Mouse (Mus musculus): ENCODE results near the gene Atp6v0b.

Atp6v0b gene

DNA sequence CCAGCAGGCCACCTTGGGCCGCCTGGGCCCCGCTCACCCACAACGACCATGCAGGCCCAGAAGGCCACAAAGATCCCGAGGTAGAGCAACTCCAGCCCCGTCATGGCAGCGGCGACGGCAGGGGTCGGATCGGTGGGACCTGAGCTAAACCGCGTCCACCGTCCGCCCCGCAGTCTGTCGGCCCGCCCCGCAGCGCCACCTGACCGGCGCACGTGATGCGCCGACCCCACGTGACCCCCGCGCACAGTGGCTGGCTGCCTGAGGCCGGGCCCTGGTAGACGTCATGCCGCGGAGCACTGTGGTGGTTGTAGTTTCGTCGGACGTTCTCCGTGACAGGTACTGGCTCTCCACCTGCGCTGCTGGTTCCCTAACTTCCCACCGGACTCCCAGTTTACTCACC lies at the start of gene Atp6v0b:
Atp6v0b (minus strand) TSS at position 201 of the 400 bp plus-strand sequence.
- DNase-seq (ENCODE audit: low read depth), result peak; percentile 90

DNA sequence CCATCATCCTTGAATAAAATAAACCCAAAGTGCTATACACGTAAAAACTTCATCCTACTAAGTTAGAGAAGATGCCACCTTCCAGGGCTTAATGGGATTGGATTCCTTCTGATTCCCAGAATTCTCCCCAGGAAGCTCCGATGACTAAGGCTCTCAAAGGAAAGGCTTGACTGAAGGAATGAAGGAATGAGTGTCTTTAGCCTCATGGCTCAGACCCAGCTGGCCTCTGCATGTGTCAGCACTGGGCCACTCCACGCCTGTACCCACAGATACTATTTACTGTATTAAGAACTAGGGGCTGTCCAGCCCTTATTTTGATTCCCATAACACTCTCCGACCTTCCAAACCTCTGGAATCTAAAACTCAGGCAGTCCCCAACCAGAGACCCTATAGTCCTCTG lies 46.9 kb upstream of the Atp6v0b start:
- DNase-seq (ENCODE audit: low read depth), result no peak

DNA sequence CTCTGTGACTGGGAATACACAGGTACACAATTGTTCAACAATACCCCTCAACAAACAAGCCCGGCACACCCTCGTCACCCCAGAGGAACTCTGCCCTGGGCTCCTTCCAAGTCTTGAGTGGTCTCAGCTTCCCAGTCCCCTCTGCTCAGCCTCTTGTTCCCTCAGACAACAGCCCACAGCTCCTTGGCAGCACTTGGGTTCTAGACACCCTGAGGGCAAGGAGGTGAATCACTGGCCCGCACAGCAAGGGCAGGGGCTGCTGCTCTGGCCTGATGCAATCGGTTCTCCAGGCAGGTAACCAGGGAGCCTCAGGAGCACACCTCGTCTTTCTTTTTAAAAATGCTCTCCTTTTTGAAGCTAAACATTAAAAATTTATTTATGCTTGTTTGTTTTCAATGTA lies 46.1 kb upstream of the Atp6v0b start:
- no peak for DNase-seq (ENCODE audit: low read depth)

DNA sequence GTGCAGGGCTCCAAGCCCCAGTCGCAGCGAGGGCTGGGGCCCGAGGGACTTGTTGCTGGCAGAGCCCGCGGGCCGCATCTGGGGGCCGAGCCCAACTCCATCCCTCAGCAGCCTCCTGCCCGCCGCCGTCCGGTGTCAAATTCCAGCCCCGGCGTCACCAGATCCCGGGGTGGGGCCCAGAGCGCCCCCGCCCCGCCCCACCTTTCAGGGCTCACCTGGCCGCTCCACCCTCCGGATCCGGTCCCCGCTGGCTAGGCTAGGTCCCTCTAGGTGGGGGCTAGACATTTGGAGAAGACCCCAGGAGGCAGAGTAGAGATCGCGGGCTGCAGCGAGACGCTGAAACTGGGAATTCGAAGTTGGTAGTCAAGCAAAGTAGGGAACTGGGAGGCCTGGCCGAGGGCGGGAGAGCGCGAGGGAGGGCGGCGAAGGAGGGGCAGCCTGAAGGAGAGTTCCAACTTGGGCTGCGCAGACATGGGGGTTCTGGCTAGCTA lies 42.3 kb upstream of the Atp6v0b start, which contains the start of gene Artn:
Artn (minus strand) TSS at position 373 of the 491 bp plus-strand sequence.
- DNase-seq (ENCODE audit: low read depth), result no peak

DNA sequence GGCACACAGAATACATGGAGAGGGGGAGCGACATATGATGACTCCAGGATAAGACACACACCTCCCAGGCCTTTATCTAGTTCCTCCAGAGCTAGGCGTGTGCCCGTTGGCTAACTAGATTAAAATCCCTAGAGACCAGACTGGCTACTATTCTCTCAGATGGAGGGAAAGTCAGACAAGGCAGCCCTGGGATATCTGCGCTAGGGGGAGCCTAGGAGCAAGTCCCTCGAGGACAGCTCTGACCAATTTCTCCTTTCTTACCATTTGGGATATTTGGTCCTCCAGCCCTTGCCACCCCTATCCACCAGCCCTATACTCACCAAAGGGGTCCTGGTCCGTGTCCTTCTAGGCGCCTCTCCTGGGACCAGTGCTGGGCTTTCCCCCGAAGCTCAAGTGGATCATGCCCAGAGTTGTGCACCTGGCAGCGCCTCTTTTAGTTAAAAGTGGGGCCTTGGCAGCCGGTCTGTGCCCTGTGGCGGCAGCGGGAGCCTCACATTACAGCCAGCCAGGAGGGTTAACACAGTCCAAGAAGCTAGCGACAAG lies 41.6 kb upstream of the Atp6v0b start:
- DNase-seq (ENCODE audit: low read depth), result no peak

DNA sequence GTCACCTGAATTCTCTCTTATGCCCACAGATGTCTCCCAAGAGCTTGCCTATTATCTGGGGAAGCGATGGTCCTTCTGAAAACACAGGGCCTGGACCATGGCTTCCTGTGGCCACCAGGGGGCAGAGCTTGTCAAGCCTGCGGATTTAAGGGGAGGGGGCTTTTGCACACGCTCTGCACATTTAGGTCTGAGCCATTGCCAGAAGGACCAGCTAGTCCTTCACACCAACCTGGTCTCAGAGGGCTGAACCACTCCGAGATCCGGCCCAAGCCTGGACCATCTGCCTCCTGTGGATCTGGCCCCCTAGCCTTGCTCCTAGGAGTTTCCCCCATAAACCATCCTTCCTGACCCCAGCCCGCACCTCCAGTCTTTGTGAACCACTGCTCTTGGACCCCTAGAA lies 41.1 kb upstream of the Atp6v0b start:
- peak; percentile 40 for DNase-seq (ENCODE audit: low read depth)

DNA sequence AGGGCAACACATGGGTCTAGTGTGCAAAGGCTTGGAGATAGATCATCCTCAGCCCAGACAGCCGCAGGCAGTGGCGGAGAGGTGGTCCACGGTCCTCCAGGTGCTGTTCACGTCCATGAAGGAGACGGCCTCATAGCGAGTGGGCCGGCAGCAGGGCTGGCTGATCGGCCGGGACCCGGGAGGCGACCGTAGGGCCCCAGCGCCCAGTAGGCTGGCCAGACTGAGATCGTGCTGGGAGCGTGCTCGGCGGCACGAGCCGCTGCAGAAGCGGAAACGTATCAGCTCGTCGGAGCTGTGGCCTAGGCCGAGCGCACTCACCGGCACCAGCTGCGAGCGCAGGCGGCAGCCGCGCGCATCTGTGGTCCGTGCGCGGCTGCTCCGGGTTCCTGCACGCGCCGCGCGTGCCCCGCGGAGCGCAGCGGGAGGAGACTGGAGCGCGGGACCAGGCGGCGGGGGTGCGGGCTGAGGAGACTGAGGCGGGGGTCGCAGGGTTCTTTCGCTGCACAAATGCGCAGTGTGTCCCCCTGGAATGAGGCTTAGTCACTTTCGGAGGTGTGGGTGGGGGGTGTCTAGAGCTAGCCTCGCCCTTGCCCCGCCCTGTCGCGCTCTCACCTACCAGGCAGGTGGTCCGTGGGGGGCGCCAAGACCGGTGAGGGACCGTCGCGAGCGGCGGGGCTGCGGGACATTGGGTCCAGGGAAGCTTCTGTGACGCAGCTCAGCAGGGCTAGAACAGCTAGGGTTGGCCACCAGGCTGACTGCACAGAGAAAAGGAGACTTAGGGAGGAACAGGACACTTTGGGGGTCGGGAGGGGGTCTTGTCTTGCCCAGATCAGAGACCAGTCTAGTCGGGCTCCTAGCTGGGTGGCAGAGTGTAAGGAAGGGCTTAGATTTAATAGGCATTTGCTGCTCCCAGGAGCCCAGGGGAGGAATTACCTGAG lies 39.7 kb upstream of the Atp6v0b start:
- no peak for DNase-seq (ENCODE audit: low read depth)

DNA sequence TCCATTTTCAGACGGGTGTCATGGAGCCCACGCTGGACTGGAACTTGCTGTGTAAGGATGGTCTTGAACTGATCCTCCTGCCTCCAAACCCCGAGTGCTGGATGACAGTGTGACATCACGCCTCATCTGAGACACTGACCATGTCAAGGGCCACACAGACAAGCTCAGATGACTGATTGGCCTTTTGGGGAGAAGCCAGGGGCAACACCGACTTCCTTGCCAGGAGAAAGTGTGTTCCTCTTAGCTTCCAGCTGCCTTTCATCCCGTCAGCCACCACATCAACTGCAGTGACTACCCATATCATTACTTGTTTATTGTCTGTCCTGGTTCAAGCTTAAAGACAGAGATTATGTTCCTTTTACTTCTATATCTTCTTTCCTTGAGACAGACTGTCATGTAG lies 37.8 kb upstream of the Atp6v0b start:
- DNase-seq (ENCODE audit: low read depth), result no peak

DNA sequence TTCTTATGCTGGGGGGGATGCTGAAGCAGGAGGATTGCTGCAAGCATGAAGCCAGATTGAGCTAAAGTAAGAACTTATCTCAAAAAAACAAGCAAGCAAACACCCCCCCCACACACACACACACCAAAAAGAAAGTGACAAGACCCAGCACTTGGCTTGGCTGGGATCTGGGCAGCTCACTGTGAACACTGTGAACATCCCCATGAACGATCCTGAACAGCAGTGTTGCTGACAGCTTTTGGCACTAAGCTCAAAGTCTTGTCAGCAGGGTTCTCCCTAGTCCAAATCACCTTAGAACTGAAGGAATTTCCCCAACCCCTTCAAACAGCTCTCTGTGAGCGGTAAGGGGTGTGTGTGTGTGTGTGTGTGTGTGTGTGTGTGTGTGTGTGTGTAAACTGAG lies 36.3 kb upstream of the Atp6v0b start:
- DNase-seq (ENCODE audit: low read depth), result no peak

DNA sequence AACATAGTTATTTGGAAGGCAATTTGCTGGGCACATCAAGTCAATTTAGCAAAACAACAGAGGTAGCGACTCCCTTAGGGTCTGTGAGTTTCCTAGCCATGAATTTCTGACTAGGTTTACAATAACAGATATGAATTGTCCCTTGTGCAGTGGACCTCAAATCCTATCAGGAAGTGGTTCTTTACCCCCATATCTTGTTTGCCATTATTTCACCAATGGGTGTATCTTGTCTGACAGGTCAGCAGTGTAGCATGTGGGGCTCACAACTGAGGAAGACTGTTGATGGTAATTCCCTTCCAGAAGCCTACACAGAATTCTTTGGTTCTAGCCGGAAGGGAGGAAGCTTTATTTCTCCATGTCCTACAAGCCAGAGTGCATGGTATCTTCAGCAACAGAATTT lies 34.2 kb upstream of the Atp6v0b start:
- DNase-seq (ENCODE audit: low read depth), result no peak

DNA sequence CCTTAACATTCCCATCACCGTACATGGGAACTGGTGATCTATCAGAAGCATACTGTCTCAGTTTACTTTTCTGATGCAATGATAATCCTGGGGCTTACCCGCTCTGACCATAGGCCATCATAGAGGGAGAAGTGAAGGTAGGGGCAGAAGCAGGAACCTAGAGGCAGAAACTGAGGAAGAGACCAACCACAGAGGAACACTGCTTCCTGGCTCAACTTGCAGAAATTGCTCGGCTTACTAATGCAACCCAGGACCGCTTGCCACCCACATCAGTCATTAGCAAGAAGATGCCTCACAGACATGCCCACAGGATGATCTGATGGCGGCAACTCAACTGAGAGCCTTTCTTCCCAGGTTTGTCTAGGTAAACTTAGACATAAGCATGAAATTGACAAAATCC lies 31.6 kb upstream of the Atp6v0b start:
- no peak for DNase-seq (ENCODE audit: low read depth)

DNA sequence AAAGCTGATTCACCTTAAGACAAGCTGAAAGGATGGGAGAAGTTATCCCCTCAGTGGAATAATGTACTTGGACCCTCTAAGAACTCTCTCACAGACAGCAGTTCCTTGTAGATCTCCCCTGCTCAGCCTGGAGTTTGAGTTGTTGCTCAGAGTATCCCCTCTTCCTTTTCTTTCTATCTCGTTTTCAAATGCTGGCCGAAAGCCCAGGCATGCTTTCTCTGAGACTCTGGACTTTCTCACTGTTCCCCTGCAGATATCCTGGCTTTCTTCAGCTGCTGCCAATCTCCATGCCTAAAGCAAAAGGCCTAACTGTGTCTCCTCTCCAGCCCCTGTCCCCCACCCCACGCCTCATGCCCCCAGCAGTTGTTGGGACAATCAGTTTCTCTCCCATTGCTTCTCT lies 31.1 kb upstream of the Atp6v0b start:
- DNase-seq (ENCODE audit: low read depth), result no peak

DNA sequence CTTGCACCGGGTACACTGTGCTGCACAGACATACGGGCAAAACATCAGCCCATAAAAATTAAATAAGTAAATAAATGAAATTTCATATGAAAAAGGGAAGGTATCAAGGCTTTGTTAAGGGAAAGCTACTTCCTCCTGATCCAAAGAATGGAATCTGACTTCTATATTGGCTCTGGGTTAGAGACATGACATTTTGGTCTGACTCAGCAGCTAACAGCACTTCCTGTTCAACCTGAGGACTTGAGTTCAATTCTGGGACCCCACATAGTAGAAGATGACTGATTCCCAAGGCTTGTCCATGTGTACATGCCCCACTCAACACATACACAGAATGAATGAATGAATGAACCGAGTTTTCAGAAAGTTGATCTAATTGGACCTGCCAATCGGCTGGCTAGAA lies 30.7 kb upstream of the Atp6v0b start:
- DNase-seq (ENCODE audit: low read depth), result no peak

DNA sequence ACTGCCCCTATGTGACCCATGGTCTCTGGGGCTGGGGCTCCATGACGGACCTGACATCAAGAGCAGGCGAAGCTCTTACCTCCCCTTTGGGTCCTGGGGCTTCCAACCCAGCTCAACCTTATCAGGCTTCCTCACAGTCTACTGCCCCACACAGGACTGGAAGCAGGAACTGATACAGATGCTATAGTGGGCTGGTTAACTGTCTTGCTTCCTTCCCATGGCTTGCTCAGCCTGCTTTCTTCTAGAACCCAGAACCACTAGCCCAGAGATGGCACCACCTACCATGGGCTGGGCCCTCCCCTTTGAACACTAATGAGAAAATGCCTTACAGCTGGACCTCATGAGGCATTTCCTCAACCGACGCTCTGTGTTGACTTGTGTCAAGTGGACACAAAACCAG lies 30.3 kb upstream of the Atp6v0b start:
- no peak for DNase-seq (ENCODE audit: low read depth)

DNA sequence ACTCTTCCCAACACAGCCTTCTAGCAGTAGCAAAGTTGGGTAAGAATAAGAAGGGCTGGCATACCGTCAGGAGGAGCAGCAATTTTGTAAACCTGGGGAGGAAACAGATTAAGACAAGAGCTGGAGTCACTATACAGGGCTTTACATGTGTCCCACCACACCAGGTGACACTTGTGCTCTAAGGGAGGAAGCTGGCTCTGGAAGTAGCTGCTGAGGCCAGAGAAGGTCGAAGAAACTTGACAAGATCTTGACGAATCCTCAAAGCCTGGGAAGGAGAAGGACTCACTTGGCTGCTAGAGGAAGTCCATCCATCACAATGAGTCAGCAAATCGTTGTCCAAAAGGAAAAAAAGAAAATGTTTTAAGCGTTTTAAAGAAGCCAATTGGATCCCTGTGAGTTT lies 29.3 kb upstream of the Atp6v0b start:
- DNase-seq (ENCODE audit: low read depth), result peak; percentile 9

DNA sequence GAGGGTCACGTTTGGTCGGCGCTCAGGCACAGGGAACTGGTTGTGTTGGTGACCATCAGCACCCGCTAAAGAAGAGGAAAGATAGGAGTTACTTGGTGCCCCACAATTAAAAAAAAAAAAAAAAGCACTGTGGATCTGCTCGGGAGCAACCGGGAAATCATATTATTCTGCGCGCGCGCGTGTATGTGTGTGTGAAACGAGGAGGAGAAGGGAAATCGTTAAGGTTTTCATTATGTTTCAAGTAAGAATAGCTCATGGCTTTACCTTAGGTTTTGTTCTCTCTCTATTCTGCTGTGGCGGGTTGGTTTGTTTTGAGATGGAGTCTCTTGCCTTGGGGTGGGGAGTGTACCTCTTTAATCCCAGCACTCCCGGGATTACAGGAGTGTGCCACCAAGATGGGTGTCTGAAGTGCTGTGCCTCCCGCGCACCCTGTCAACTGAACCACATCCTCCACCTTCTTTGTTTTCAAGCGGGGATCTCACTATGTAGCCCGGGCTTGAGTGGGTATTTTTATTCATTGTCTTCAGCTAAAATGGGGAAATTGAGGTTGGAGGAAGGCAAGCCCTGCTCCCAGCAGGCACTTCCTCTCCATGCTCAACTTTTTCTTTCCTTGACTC lies 28.5 kb upstream of the Atp6v0b start:
- DNase-seq (ENCODE audit: low read depth), result no peak

DNA sequence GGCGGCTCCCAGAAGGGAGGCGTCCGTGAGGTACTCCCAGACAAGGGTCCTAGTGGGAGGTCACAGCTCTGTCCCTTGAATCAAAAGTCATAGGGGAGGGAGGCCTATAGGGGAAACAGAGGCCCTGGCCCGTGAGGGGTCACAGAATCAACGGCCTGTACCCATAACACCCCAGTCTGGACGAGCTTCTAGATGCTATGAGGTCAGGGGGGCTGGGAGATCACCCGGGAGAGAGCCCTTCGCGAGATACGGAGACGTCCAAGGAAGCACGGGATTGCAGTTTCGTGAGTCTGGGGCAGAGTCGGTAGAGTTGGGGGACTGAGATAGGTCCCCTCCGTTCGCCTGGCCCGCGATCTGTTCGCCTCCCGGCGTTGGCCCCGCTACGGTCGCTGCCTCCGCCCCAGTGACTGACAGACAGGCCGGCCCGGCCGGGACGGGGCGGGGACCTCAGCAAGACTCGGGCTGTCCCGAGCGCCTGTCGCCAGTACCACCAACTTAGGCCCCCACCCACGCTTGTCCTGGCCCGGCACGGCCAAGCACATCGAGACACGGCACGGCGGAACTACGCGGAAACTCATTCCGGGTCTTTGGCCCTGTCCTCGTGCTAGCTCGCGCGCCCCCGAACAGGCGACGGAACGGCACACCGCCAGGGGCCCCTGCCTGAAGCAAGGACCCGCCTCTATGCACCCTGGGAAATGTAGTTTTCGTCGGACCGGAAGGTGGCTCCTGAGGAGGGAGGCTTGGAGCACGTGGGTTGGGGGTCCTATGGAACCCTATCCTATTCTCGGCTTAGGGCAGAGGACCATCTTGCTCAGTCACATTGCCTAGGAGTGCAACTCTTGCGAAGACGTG lies 27.7 kb upstream of the Atp6v0b start, which contains the start of gene Ipo13:
Ipo13 (minus strand) TSS at position 409 of the 852 bp plus-strand sequence.
- peak; percentile 95 for DNase-seq (ENCODE audit: low read depth)

DNA sequence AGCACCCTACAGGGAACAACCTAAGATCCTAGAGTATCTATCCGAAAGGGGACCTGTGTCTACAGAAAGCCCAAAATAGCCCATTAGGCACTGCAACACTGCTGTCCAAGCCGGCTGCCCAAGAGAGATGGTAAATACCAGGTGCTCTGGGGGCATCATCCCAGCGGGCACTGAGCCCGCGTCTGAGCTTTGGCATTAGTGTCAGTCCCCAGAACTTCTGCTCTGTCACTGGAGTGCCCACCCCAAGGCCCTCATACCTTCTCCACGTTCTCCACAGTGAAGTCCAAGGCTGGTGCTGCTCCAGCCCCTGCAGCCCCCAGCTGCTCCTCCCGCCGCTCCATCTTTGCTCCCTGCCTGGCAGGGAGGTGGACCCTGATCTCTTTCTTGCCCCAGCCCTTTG lies 26.9 kb upstream of the Atp6v0b start:
- DNase-seq (ENCODE audit: low read depth), result peak; percentile 20

DNA sequence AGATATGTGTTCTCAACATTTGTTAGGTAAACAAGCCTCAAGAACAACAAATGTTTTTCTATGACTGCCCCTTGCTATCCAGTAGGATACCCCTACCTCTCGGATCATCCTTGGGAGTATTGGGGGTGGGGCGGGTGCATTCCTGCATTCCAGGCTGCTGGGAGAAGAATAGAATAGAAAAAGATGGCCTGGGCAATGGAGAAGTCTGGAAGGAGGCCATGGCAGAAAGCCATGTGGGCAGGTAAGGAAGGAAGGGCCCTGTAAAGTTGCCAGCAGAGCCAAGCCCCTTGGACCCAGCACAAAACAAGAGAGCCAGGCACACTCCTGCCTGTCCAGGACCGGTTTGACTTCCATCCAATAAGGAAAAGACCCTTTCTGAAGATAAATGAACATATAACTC lies 26.3 kb upstream of the Atp6v0b start:
- no peak for DNase-seq (ENCODE audit: low read depth)

DNA sequence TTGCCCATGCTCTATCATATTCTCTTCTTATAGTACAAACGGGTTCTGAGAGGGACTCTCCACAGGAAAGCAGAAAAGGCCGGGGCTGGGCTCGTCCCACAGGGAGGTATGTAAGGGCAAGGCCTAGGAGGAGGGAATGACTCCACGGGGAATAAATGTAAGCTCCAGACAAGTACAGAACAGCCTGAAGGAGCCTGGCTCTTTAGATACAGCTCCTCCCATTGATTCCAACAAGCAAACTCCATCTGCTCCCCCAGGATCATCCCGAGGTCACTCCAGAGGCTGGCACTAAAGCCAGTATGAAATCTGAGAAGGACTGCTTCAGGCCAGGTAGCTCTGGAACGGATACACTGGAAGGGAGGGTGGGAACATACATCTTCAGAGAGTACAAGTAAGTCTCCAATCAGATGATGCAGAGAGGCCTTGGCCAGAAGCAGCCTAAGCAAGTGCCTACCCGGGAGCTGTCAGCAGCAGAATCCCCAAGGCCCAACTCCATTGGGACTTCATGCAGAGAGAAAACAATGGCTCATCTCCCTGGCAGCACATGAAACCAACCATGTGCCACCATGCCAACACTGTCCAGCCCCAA lies 25.6 kb upstream of the Atp6v0b start:
- no peak for DNase-seq (ENCODE audit: low read depth)

DNA sequence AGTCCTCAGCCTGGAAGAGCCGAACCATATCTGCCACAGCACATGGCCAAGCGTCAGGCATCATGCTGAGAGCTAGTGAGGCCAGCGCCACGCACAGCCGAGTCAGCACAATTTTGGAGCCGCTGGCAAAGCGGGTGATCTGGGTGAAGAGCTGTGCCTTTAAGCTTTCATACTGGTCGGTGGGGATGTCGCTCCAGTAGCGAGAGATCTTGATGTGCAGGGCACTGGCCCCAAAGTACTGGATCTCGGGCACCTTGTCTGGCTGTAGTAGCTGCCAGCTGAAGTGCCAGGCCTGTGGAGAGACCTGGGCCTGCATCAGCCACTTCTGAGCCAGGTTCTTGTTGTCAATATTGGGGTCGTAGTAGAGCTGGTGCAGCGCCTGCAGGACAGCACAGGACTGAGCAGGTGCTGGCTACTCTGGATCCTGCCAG lies 25.0 kb upstream of the Atp6v0b start:
- no peak for DNase-seq (ENCODE audit: low read depth)

Measured in naive thymus-derived CD4-positive, alpha-beta T cell, adult 2 months (primary cell).